ENCODE assay signal across 17 mouse cellular contexts in the genomic region with DNA sequence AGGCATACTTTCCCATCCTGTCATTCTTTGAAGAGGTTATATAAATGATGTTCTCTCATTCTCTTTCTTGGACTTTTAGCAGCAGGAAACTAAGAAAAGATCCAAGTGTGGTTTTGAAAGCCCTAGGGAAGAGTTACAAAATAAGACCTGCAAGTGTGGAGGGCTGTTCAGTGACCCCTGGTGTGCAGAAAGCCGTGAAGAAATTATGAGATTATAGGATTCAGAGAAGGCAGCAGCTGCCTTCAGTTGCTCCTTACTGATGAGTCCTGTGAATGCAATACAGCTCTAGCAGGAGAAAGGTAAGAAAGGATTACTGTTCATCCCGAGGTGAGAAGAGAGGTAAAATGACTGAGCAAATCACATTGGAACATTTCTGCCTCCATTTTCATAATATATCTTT.
"Had no signal": no experiment of that assay in that cellular context is flagged by ENCODE, and none has a peak within 500 bp of the region (broad histone marks: within the 10 kb centered on the region; RNA-seq: fewer than 3 reads in every experiment).

No protein-coding gene starts in this region.

- H3K27me3 ChIP-seq: liver, embryonic 13.5 days; midbrain, embryonic 13.5 days; neural tube, embryonic 13.5 days had no signal

- H3K27ac ChIP-seq: left cerebral cortex, adult 2 months; liver, embryonic 13.5 days; midbrain, embryonic 13.5 days; neural tube, embryonic 13.5 days; stomach, postnatal 0 days had no signal

- H3K36me3 ChIP-seq: liver, embryonic 13.5 days; midbrain, embryonic 13.5 days; neural tube, embryonic 13.5 days had no signal

- H3K9ac ChIP-seq: liver, embryonic 13.5 days; midbrain, embryonic 13.5 days; neural tube, embryonic 13.5 days had no signal

- DNase-seq: kidney, adult 11 months; kidney, adult 9 months; kidney, postnatal 25 days; layer of hippocampus, postnatal 36 days; liver, embryonic 13.5 days; lung, adult 2 months; lung, postnatal 14 days; lung, postnatal 4 days; right cerebral cortex, adult 18-20 months; right cerebral cortex, postnatal 14 days; right cerebral cortex, postnatal 4 days; thymus, adult 2 months; thymus, postnatal 25 days had no signal

- ATAC-seq: midbrain, embryonic 13.5 days had no signal

- H3K4me3 ChIP-seq: left cerebral cortex, adult 2 months; liver, embryonic 13.5 days; midbrain, embryonic 13.5 days; neural tube, embryonic 13.5 days had no signal

- H3K4me2 ChIP-seq: liver, embryonic 13.5 days; midbrain, embryonic 13.5 days; neural tube, embryonic 13.5 days had no signal

- H3K9me3 ChIP-seq: liver, embryonic 13.5 days; midbrain, embryonic 13.5 days; neural tube, embryonic 13.5 days had no signal

- H3K4me1 ChIP-seq: liver, embryonic 13.5 days had no signal
